Mouse (Mus musculus) stomach, embryonic 16.5 days (tissue): ENCODE measurements around the gene Gm5483. TPM values are rescaled to one million over a fixed set of nuclear protein-coding genes. Genes with fewer than 3 reads are reported as not detected.
"Not testable (repeated sequence)": the region's sequence is repeated elsewhere in the genome, so short reads cannot be mapped to it uniquely, and the experiment has no call there.

ENCODE experiments used
- ATAC-seq: fragments of 200-750 bp; cut with Nextera tagmentation; 2 replicates; pipeline ENCODE4 v1.8.0; 2017; ENCODE audit warnings: moderate number of reproducible peaks, moderate TSS enrichment; ENCODE audit not compliant: insufficient read depth, low FRiP score
- H3K27ac ChIP-seq: fragments of 300-500 bp; sonication (generic); 2 replicates; pipeline ENCODE4 v1.5.1; 2014; ENCODE audit warnings: low read length
- H3K27me3 ChIP-seq: fragments of 300-500 bp; sonication (generic); 2 replicates; pipeline ENCODE4 v1.6.1; 2014; ENCODE audit warnings: low read length, control low read depth, mixed read lengths; ENCODE audit not compliant: control insufficient read depth, insufficient read depth
- H3K36me3 ChIP-seq: fragments of 300-500 bp; sonication (generic); 2 replicates; pipeline ENCODE4 v1.6.1; 2014; ENCODE audit warnings: low read length; ENCODE audit not compliant: control insufficient read depth, insufficient read depth
- H3K4me1 ChIP-seq: fragments of 300-500 bp; sonication (generic); 2 replicates; pipeline ENCODE4 v1.6.1; 2014; ENCODE audit warnings: low read length, control low read depth, mixed read lengths; ENCODE audit not compliant: control insufficient read depth, insufficient read depth
- H3K4me2 ChIP-seq: fragments of 300-500 bp; sonication (generic); 2 replicates; pipeline ENCODE4 v1.6.1; 2014; ENCODE audit warnings: low read depth, low read length, mixed read lengths
- H3K4me3 ChIP-seq: fragments of 300-500 bp; sonication (generic); replicated peaks from 2 replicates; pipeline ENCODE4 v1.5.1; 2014; ENCODE audit warnings: mild to moderate bottlenecking, low read length
- H3K9ac ChIP-seq: fragments of 300-500 bp; sonication (generic); 2 replicates; pipeline ENCODE4 v1.6.1; 2014; ENCODE audit warnings: low read length
- H3K9me3 ChIP-seq: fragments of 300-500 bp; sonication (generic); replicated peaks from 2 replicates; pipeline ENCODE4 v1.6.1; 2016; ENCODE audit warnings: low read length, control low read depth; ENCODE audit not compliant: control insufficient read depth
- WGBS: fragments of 180-500 bp; shearing (Covaris S2); extraction: QIAGEN DNeasy Blood & Tissue Kit; methylation state at CpG from one replicate; pipeline ENCODE4 v1.1.7; 2014; 5-methylcytosine and 5-hydroxymethylcytosine counted together
- polyA plus RNA-seq: library from polyadenylated mRNA; unstranded; fragments of >200 nt; fragmentation: Nextera tagmentation; extraction: Ambion mirVana; gene quantifications from 2 replicates; pipeline ENCODE4 v1.2.1, GENCODE M21; 2015

Gene Gm5483
- polyA plus RNA-seq: 28.6 and 48.3 TPM in 2 replicates

GRCm38 (mm10) chr16:36183912-36184311 lies at the start of gene Gm5483:
TSS of gene Gm5483 (plus strand) at chr16:36184212.
- H3K9me3 ChIP-seq, H3K36me3 ChIP-seq, H3K4me3 ChIP-seq, H3K27me3 ChIP-seq, H3K4me2 ChIP-seq, H3K9ac ChIP-seq, ATAC-seq, H3K27ac ChIP-seq, H3K4me1 ChIP-seq: not testable (repeated sequence)
- WGBS: 68% methylated on average over 4 of the region's 4 CpGs

- H3K36me3 ChIP-seq: no peaks in the 10 kb centered on the region
- H3K4me3 ChIP-seq: no peak overlapping the region
- H3K9ac ChIP-seq: no peak overlapping the region
- ATAC-seq: no peak
- H3K9me3 ChIP-seq: no peaks in the 10 kb centered on the region
- H3K27ac ChIP-seq: no peak overlapping the region
- H3K4me1 ChIP-seq: no peaks in the 10 kb centered on the region
- 67% methylated on average over 2 of the region's 2 CpGs for WGBS
- H3K4me2 ChIP-seq: no peak overlapping the region
- no peaks in the 10 kb centered on the region for H3K27me3 ChIP-seq
Observed at GRCm38 (mm10) chr16:36138201-36138600, 45.8 kb upstream of the Gm5483 start.

- Histone ChIP-seq H3K27me3 (no peaks in the 10 kb centered on the region), H3K4me1 (no peaks in the 10 kb centered on the region), H3K27ac (no peak within 1 kb of the TSS), H3K36me3 (no peaks in the 10 kb centered on the region), H3K9me3 (no peaks in the 10 kb centered on the region), H3K9ac (no peak within 1 kb of the TSS), H3K4me3 (no peak within 1 kb of the TSS), H3K4me2 (no peak within 1 kb of the TSS)
- ATAC-seq: no peak
Observed at GRCm38 (mm10) chr16:36156402-36156975, 27.5 kb upstream of the Gm5483 start, which contains the start of gene Stfa2l1. TSS of gene Stfa2l1 (plus strand) at chr16:36156811.

GRCm38 (mm10) chr16:36167841-36168240 lies 16.2 kb upstream of the Gm5483 start:
- H3K4me2 ChIP-seq, H3K9me3 ChIP-seq, H3K27me3 ChIP-seq, H3K4me1 ChIP-seq, H3K36me3 ChIP-seq, ATAC-seq, H3K27ac ChIP-seq, H3K9ac ChIP-seq, H3K4me3 ChIP-seq: not testable (repeated sequence)
- WGBS: 92% methylated on average over 9 of the region's 10 CpGs

GRCm38 (mm10) chr16:36176108-36176507 lies 7.9 kb upstream of the Gm5483 start:
- Histone ChIP-seq H3K27me3 (no peaks in the 10 kb centered on the region), H3K27ac (no peak overlapping the region), H3K4me2 (no peak overlapping the region), H3K4me1 (no peaks in the 10 kb centered on the region), H3K9ac (no peak overlapping the region), H3K9me3 (no peaks in the 10 kb centered on the region), H3K4me3 (no peak overlapping the region), H3K36me3 (no peaks in the 10 kb centered on the region)
- ATAC-seq: no peak

- Histone ChIP-seq H3K4me1 (no peaks in the 10 kb centered on the region), H3K9me3 (no peaks in the 10 kb centered on the region), H3K36me3 (no peaks in the 10 kb centered on the region), H3K4me2 (no peak overlapping the region), H3K9ac (no peak overlapping the region), H3K4me3 (no peak overlapping the region), H3K27me3 (no peaks in the 10 kb centered on the region), H3K27ac (no peak overlapping the region)
- no peak for ATAC-seq
- WGBS: 85% methylated on average over 2 of the region's 2 CpGs
Observed at GRCm38 (mm10) chr16:36179910-36180309, 4.1 kb upstream of the Gm5483 start.

GRCm38 (mm10) chr16:36199226-36199625 lies 15.2 kb downstream of the Gm5483 start:
- Histone ChIP-seq H3K4me1 (no peaks in the 10 kb centered on the region), H3K9ac (no peak overlapping the region), H3K4me2 (no peak overlapping the region), H3K36me3 (no peaks in the 10 kb centered on the region), H3K9me3 (no peaks in the 10 kb centered on the region), H3K4me3 (no peak overlapping the region), H3K27ac (no peak overlapping the region), H3K27me3 (no peaks in the 10 kb centered on the region)
- ATAC-seq: no peak
- WGBS: 57% methylated on average over 19 of the region's 19 CpGs

- Histone ChIP-seq H3K27ac (no peak overlapping the region), H3K4me2 (no peak overlapping the region), H3K4me1 (no peaks in the 10 kb centered on the region), H3K4me3 (no peak overlapping the region), H3K36me3 (no peaks in the 10 kb centered on the region), H3K9ac (no peak overlapping the region), H3K9me3 (no peaks in the 10 kb centered on the region), H3K27me3 (no peaks in the 10 kb centered on the region)
- no peak for ATAC-seq
- WGBS: 51% methylated on average over 5 of the region's 5 CpGs
Observed at GRCm38 (mm10) chr16:36203846-36204245, 19.8 kb downstream of the Gm5483 start.

- H3K4me2 ChIP-seq, H3K36me3 ChIP-seq, H3K9me3 ChIP-seq, H3K27me3 ChIP-seq, H3K9ac ChIP-seq, H3K4me3 ChIP-seq, H3K4me1 ChIP-seq, H3K27ac ChIP-seq, ATAC-seq: not testable (repeated sequence)
- 46% methylated on average over 2 of the region's 2 CpGs for WGBS
Observed at GRCm38 (mm10) chr16:36205684-36206083, 21.7 kb downstream of the Gm5483 start.
